Mouse (Mus musculus): ENCODE measurements around the gene Akr1c18. TPM values are rescaled to one million over a fixed set of nuclear protein-coding genes. Genes with fewer than 3 reads are reported as not detected.
A peak's percentile ranks its signal among the peaks of the same experiment; 100 is the strongest.
"Not testable (repeated sequence)": the region's sequence is repeated elsewhere in the genome, so short reads cannot be mapped to it uniquely, and the experiment has no call there.

Gene Akr1c18
- polyA plus RNA-seq (2014; fragmentation: Nextera tagmentation; extraction: Ambion mirVana): 0.22 and 0.57 TPM in 2 replicates

- H3K9ac ChIP-seq: no peak within 1 kb of the TSS
- WGBS: 78% methylated on average over 5 of the region's 5 CpGs
- ATAC-seq (ENCODE audit: insufficient read depth) (no peak), DNase-seq (no peak)
- no peak within 1 kb of the TSS for H3K4me3 ChIP-seq (ENCODE audit: low read depth, low read length)
- no peak within 1 kb of the TSS for H3K4me2 ChIP-seq
- no peaks in the 10 kb centered on the region for H3K4me1 ChIP-seq (ENCODE audit: insufficient read depth)
- no peaks in the 10 kb centered on the region for H3K27me3 ChIP-seq (ENCODE audit: insufficient read depth, low read length)
- TF ChIP-seq CTCF (IDR thresholded peaks at IDR 0.05; ENCODE audit: low read depth): no peak
- no peak within 1 kb of the TSS for H3K27ac ChIP-seq (ENCODE audit: low read depth)
- no peaks in the 10 kb centered on the region for H3K9me3 ChIP-seq (ENCODE audit: low read depth, low read length)
- no peaks in the 10 kb centered on the region for H3K36me3 ChIP-seq (ENCODE audit: insufficient read depth)
Measured at GRCm38 (mm10) chr13:4150518-4150917, at the start of gene Akr1c18. Gene Akr1c18, minus strand, starts transcription at chr13:4150654.

DNA sequence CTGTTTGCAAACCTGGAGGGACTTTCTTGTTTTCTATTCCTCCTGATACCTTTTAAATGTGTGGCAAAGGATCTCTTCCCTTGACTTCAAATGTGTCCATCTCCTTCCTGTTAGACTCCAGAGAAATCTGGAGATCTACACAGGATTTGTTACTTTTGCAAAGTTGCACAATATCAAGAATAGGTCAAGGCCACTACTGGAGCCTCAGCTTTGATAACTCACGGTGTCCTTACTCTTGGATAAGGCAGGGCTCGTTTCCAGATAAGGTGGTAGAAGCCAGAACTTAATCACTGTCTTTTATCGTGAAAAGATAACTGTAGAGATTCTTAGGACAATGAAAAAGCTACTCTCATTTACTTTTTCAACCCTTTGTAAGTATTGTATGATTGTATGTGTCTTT is 42.1 kb upstream of the Akr1c18 start:
- Histone ChIP-seq H3K4me2 (no peak overlapping the region), H3K4me3 (ENCODE audit: low read depth, low read length) (no peak overlapping the region), H3K36me3 (ENCODE audit: insufficient read depth) (no peaks in the 10 kb centered on the region), H3K27ac (ENCODE audit: low read depth) (no peak overlapping the region), H3K9me3 (ENCODE audit: low read depth, low read length) (no peaks in the 10 kb centered on the region), H3K4me1 (ENCODE audit: insufficient read depth) (no peaks in the 10 kb centered on the region), H3K9ac (no peak overlapping the region), H3K27me3 (ENCODE audit: insufficient read depth, low read length) (no peaks in the 10 kb centered on the region)
- DNase-seq (no peak), ATAC-seq (ENCODE audit: insufficient read depth) (no peak)
- WGBS: 55% methylated on average over 3 of the region's 3 CpGs
- no peak for TF ChIP-seq CTCF (IDR thresholded peaks at IDR 0.05; ENCODE audit: low read depth)

- H3K4me3 ChIP-seq (ENCODE audit: low read depth, low read length): no peak within 1 kb of the TSS
Measured at GRCm38 (mm10) chr13:4190904-4191303, 40.5 kb upstream of the Akr1c18 start, which contains the start of gene Akr1c13. Gene Akr1c13, plus strand, starts transcription at chr13:4191150.

DNA sequence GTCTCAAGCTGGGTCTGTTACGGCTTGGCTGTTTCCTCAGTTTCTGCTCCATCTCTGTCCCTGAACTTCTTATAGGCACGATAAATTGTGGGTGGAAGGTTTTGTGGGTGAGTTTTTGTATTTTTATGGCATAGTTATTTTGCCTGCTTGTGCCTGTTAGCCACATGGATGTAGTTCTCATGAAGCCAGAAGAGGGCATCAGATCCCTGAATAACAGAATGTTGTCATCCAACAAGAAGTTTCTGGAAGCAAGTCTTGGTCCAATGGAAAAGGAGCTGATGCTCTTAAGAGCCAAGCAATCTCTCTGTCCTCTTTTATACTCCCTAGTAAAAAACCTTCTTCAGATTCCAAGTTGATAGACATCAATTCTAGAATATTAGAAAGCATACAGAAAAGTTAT is 37.7 kb upstream of the Akr1c18 start:
- 82% methylated on average over 2 of the region's 2 CpGs for WGBS
- H3K4me2 ChIP-seq: no peak overlapping the region
- no peaks in the 10 kb centered on the region for H3K27me3 ChIP-seq (ENCODE audit: insufficient read depth, low read length)
- TF ChIP-seq CTCF (IDR thresholded peaks at IDR 0.05; ENCODE audit: low read depth): peak; percentile 52
- no peak overlapping the region for H3K9ac ChIP-seq
- H3K36me3 ChIP-seq (ENCODE audit: insufficient read depth): no peaks in the 10 kb centered on the region
- DNase-seq (peak; percentile 52), ATAC-seq (ENCODE audit: insufficient read depth) (no peak)
- H3K4me3 ChIP-seq (ENCODE audit: low read depth, low read length): no peak overlapping the region
- H3K27ac ChIP-seq (ENCODE audit: low read depth): no peak overlapping the region
- H3K4me1 ChIP-seq (ENCODE audit: insufficient read depth): no peaks in the 10 kb centered on the region
- H3K9me3 ChIP-seq (ENCODE audit: low read depth, low read length): no peaks in the 10 kb centered on the region

More at GRCm38 (mm10) chr13:4190904-4191303, 40.5 kb upstream of the Akr1c18 start, which contains the start of gene Akr1c13:
- no peak within 1 kb of the TSS for H3K27ac ChIP-seq (ENCODE audit: low read depth)
- H3K4me1 ChIP-seq (ENCODE audit: insufficient read depth): no peaks in the 10 kb centered on the region
- no peaks in the 10 kb centered on the region for H3K36me3 ChIP-seq (ENCODE audit: insufficient read depth)
- H3K9ac ChIP-seq: no peak within 1 kb of the TSS
- 42% methylated on average over 3 of the region's 3 CpGs for WGBS
- no peaks in the 10 kb centered on the region for H3K9me3 ChIP-seq (ENCODE audit: low read depth, low read length)
- H3K4me2 ChIP-seq: no peak within 1 kb of the TSS
- TF ChIP-seq CTCF (IDR thresholded peaks at IDR 0.05; ENCODE audit: low read depth): no peak
- DNase-seq (peak; percentile 67), ATAC-seq (ENCODE audit: insufficient read depth) (peak; percentile 71; the same call in 1 of the 2 replicates)
- H3K27me3 ChIP-seq (ENCODE audit: insufficient read depth, low read length): no peaks in the 10 kb centered on the region

DNA sequence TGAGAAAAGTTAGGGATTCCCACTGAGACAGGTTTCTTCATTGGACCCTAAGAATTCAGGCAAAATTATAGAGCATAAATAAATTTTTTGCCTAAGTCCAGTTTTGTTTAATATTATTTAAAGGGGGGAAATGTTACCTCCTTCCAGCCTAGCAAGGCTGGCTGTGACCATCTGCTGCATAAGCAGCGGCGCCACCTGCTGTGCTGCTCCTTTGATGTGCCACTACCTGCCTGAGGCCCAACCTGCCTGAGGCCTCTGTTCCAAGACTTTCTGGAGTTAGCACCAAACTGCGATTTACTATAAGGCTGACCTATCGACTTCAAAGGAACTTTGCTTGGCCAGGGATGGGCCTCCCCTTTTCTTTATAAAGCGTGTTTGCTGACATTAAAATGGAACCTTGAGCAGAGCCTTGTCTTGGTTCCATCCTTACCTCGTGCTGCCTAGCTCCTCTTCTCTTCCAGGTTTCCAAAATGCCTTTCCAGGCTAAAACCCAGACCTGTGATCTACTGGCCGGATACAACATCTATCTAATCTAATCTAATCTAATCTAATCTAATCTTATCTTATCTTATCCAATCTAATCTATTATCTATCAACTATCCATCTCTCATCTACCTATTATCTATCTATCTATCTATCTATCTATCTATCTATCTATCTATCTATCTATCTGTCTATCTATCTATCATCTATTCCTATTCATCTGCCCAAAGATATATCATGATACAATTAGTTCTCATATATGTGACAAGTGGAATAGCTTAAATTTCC is 36.4 kb upstream of the Akr1c18 start:
- not testable (repeated sequence) for H3K4me3 ChIP-seq (ENCODE audit: low read depth, low read length); H3K36me3 ChIP-seq (ENCODE audit: insufficient read depth); H3K27me3 ChIP-seq (ENCODE audit: insufficient read depth, low read length); H3K9me3 ChIP-seq (ENCODE audit: low read depth, low read length); H3K4me2 ChIP-seq; ATAC-seq (ENCODE audit: insufficient read depth); H3K9ac ChIP-seq; H3K27ac ChIP-seq (ENCODE audit: low read depth); H3K4me1 ChIP-seq (ENCODE audit: insufficient read depth)
- 74% methylated on average over 7 of the region's 7 CpGs for WGBS
- TF ChIP-seq CTCF (IDR thresholded peaks at IDR 0.05; ENCODE audit: low read depth): peak; percentile 28; the same call in 1 of the 2 replicates
- DNase-seq: peak; percentile 18

- H3K9ac ChIP-seq: no peak overlapping the region
- no peak for TF ChIP-seq CTCF (IDR thresholded peaks at IDR 0.05; ENCODE audit: low read depth)
- no peak overlapping the region for H3K4me2 ChIP-seq
- no peaks in the 10 kb centered on the region; the same call in 1 of the 2 replicates for H3K9me3 ChIP-seq (ENCODE audit: low read depth, low read length)
- DNase-seq (no peak), ATAC-seq (ENCODE audit: insufficient read depth) (no peak)
- no peak overlapping the region for H3K27ac ChIP-seq (ENCODE audit: low read depth)
- no peaks in the 10 kb centered on the region for H3K27me3 ChIP-seq (ENCODE audit: insufficient read depth, low read length)
- 66% methylated on average over 9 of the region's 9 CpGs for WGBS
- H3K36me3 ChIP-seq (ENCODE audit: insufficient read depth): no peaks in the 10 kb centered on the region
- H3K4me3 ChIP-seq (ENCODE audit: low read depth, low read length): no peak overlapping the region
- H3K4me1 ChIP-seq (ENCODE audit: insufficient read depth): no peaks in the 10 kb centered on the region
Measured at GRCm38 (mm10) chr13:4183116-4183515, 32.7 kb upstream of the Akr1c18 start.

DNA sequence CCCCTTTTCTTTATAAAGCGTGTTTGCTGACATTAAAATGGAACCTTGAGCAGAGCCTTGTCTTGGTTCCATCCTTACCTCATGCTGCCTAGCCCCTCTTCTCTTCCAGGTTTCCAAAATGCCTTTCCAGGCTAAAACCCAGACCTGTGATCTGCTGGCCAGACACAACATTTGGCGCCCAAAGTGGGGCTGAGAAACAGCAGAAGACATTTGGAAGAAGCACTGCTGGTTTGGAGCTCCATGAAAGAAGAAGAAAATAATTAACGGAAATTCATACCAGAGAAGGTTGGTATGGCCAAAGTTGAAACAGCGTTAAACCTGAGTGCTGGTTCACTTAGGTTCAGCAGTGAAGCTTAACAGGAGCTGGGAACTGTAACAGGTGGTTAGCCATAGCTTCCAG is 30.9 kb upstream of the Akr1c18 start:
- not testable (repeated sequence) for H3K9ac ChIP-seq; H3K27me3 ChIP-seq (ENCODE audit: insufficient read depth, low read length); H3K9me3 ChIP-seq (ENCODE audit: low read depth, low read length); H3K27ac ChIP-seq (ENCODE audit: low read depth); H3K4me2 ChIP-seq; ATAC-seq (ENCODE audit: insufficient read depth); DNase-seq; H3K4me1 ChIP-seq (ENCODE audit: insufficient read depth); H3K36me3 ChIP-seq (ENCODE audit: insufficient read depth); H3K4me3 ChIP-seq (ENCODE audit: low read depth, low read length)
- 95% methylated on average over 4 of the region's 4 CpGs for WGBS
